In the genomic region with DNA sequence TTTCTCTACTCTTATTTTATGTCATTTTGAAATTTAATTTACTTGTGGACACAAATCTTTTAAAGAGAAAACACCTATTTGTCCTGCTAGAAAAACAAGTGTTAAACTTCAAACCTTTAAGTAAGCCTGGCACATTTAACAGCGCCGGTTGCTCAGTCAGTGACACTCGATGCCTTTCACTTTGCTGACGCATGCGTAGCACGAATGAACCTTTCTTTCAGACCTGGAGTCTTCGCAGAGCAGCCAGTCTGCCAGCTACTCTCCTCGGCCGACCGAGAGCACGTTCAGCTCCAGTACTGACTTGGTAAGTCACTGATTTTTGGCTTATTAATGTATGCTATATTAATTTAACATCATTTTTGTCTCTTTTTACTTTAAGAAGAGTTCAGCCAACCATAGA, we compare ENCODE assay signal across 17 mouse cellular contexts. TPM values are rescaled to one million over a fixed set of nuclear protein-coding genes. Genes with fewer than 3 reads are reported as not detected.
DNase-seq lines count a peak whose midpoint lies in the region; ATAC-seq lines count a peak whose summit lies in the region.
"Had no signal": no experiment of that assay in that cellular context is flagged by ENCODE, and none has a peak within 500 bp of the region (broad histone marks: within the 10 kb centered on the region; RNA-seq: fewer than 3 reads in every experiment).

No protein-coding gene starts in this region.

- no peaks in the 10 kb centered on the region for H3K4me1 ChIP-seq in forebrain, embryonic 14.5 days (ENCODE audit: control insufficient read depth, insufficient read depth, low read length)
- no peaks in the 10 kb centered on the region for H3K4me1 ChIP-seq in forebrain, embryonic 13.5 days
- no peaks in the 10 kb centered on the region for H3K4me1 ChIP-seq in kidney, embryonic 16.5 days (ENCODE audit: insufficient read depth, low read length)
- H3K4me1 ChIP-seq: heart, embryonic 12.5 days; neural tube, embryonic 12.5 days had no signal

- H3K9ac ChIP-seq in forebrain, embryonic 14.5 days (ENCODE audit: low read length) = no peak overlapping the region
- H3K9ac ChIP-seq in forebrain, embryonic 13.5 days = no peak overlapping the region
- no peak overlapping the region for H3K9ac ChIP-seq in kidney, embryonic 16.5 days (replicated peaks; ENCODE audit: low read length)
- H3K9ac ChIP-seq: heart, embryonic 12.5 days; midbrain, embryonic 13.5 days; neural tube, embryonic 12.5 days had no signal

- WGBS in forebrain, embryonic 14.5 days = 67% methylated on average over 11 of the region's 11 CpGs
- 78% methylated on average over 11 of the region's 11 CpGs for WGBS in forebrain, embryonic 13.5 days
- WGBS in kidney, embryonic 16.5 days = 34% methylated on average over 11 of the region's 11 CpGs

- DNase-seq in forebrain, embryonic 14.5 days (ENCODE audit: low spot score) = peak; percentile 16
- peak; percentile 10 for DNase-seq in retina, postnatal 1 day
- DNase-seq in retina, embryonic 14.5 days (ENCODE audit: low spot score) = no peak
- DNase-seq in c-Kit-positive CD71-positive TER-119-positive erythroid progenitor cells, embryonic 14.5 days (ENCODE audit: low spot score) = no peak
- DNase-seq in left cerebral cortex, adult 9 months (ENCODE audit: low spot score in 2 of 2) = no peak
- DNase-seq: cerebellum, adult 11 months; lung, postnatal 4 days; thymus, postnatal 4 days had no signal

- ATAC-seq in forebrain, embryonic 14.5 days = no peak
- ATAC-seq in forebrain, embryonic 13.5 days = no peak
- ATAC-seq in kidney, embryonic 16.5 days (ENCODE audit: low FRiP score, low TSS enrichment) = peak; percentile 65; the same call in 1 of the 2 replicates
- no peak for ATAC-seq in CD4-positive, CD25-positive, alpha-beta regulatory T cell, adult 4 months
- ATAC-seq: intestine, embryonic 16.5 days; midbrain, embryonic 13.5 days had no signal

- no peaks in the 10 kb centered on the region for H3K27me3 ChIP-seq in forebrain, embryonic 14.5 days (replicated peaks; ENCODE audit: control insufficient read depth, insufficient read depth, low read length)
- no peaks in the 10 kb centered on the region for H3K27me3 ChIP-seq in forebrain, embryonic 13.5 days
- no peaks in the 10 kb centered on the region for H3K27me3 ChIP-seq in kidney, embryonic 16.5 days (ENCODE audit: insufficient read depth, low read length)
- H3K27me3 ChIP-seq: heart, embryonic 12.5 days; midbrain, embryonic 13.5 days; neural tube, embryonic 12.5 days had no signal

- H3K4me2 ChIP-seq in forebrain, embryonic 14.5 days (ENCODE audit: low read length) = no peak overlapping the region
- H3K4me2 ChIP-seq in forebrain, embryonic 13.5 days = no peak overlapping the region
- H3K4me2 ChIP-seq in kidney, embryonic 16.5 days (replicated peaks; ENCODE audit: low read depth, low read length) = no peak overlapping the region
- H3K4me2 ChIP-seq: heart, embryonic 12.5 days; midbrain, embryonic 13.5 days; neural tube, embryonic 12.5 days had no signal

- no peaks in the 10 kb centered on the region for H3K9me3 ChIP-seq in forebrain, embryonic 14.5 days (replicated peaks; ENCODE audit: control insufficient read depth, low read length)
- H3K9me3 ChIP-seq in forebrain, embryonic 13.5 days (replicated peaks) = no peaks in the 10 kb centered on the region
- H3K9me3 ChIP-seq in kidney, embryonic 16.5 days (ENCODE audit: low read length) = no peaks in the 10 kb centered on the region
- H3K9me3 ChIP-seq: heart, embryonic 12.5 days; midbrain, embryonic 13.5 days; neural tube, embryonic 12.5 days had no signal

- H3K27ac ChIP-seq in forebrain, embryonic 14.5 days (ENCODE audit: low read depth, low read length) = no peak overlapping the region
- H3K27ac ChIP-seq in forebrain, embryonic 13.5 days = no peak overlapping the region
- H3K27ac ChIP-seq in kidney, embryonic 16.5 days (ENCODE audit: low read length) = no peak overlapping the region
- H3K27ac ChIP-seq: midbrain, embryonic 13.5 days; neural tube, embryonic 12.5 days had no signal

- H3K4me3 ChIP-seq in forebrain, embryonic 14.5 days (ENCODE audit: low read depth, low read length) = no peak overlapping the region
- H3K4me3 ChIP-seq in forebrain, embryonic 13.5 days = no peak overlapping the region
- H3K4me3 ChIP-seq in kidney, embryonic 16.5 days (ENCODE audit: low read length) = no peak overlapping the region
- H3K4me3 ChIP-seq: heart, embryonic 12.5 days; midbrain, embryonic 13.5 days; neural tube, embryonic 12.5 days had no signal

- no peaks in the 10 kb centered on the region for H3K36me3 ChIP-seq in forebrain, embryonic 14.5 days (ENCODE audit: control insufficient read depth, insufficient read depth, low read length)
- no peaks in the 10 kb centered on the region for H3K36me3 ChIP-seq in forebrain, embryonic 13.5 days (ENCODE audit: poor library complexity, severe bottlenecking)
- H3K36me3 ChIP-seq in kidney, embryonic 16.5 days (ENCODE audit: insufficient read depth, low read length) = no peaks in the 10 kb centered on the region
- H3K36me3 ChIP-seq: heart, embryonic 12.5 days; midbrain, embryonic 13.5 days; neural tube, embryonic 12.5 days had no signal

RNA-seq across cellular contexts. Expression of gene CN725425, which starts 57.8 kb away (rescaled TPM):
- polyA plus RNA-seq in forebrain, embryonic 14.5 days (2014; fragmentation: Nextera tagmentation; extraction: Ambion mirVana) = not detected in 2 replicates
- not detected in 2 replicates for polyA plus RNA-seq in forebrain, embryonic 13.5 days (2015; fragmentation: Nextera tagmentation; extraction: Ambion mirVana)
- not detected in 2 replicates for polyA plus RNA-seq in kidney, embryonic 16.5 days (2015; fragmentation: Nextera tagmentation; extraction: Ambion mirVana)
- polyA plus RNA-seq in CD4-positive, CD25-positive, alpha-beta regulatory T cell, adult 4 months (2017; shearing (Covaris generic)) = not detected
- polyA plus RNA-seq: heart, embryonic 12.5 days; intestine, embryonic 16.5 days; limb, embryonic 11.5 days; midbrain, embryonic 13.5 days; neural tube, embryonic 12.5 days; small intestine, adult 2 months had no signal

Comparison
In these comparisons a context has a peak if more than half of its experiments do, and no peak if none do; other contexts are left out.
1. DNase-seq: peak in forebrain, embryonic 14.5 days (single experiment) and retina, postnatal 1 day (single experiment); none in retina, embryonic 14.5 days (single experiment), c-Kit-positive CD71-positive TER-119-positive erythroid progenitor cells, embryonic 14.5 days (single experiment) and left cerebral cortex, adult 9 months (0 of 2).